Mouse (Mus musculus): Measurements from ENCODE around the gene Cpeb4.

Cpeb4 gene

GRCm38 (mm10) chr11:31896905-31897304, 24.9 kb downstream of the Cpeb4 start:
- no peak for DNase-seq (ENCODE audit: low spot score)

- no peak for DNase-seq (ENCODE audit: low spot score)
These were observed 27.2 kb downstream of the Cpeb4 start for GRCm38 (mm10) chr11:31899166-31899565.

- DNase-seq (ENCODE audit: low spot score), result no peak
These were observed 28.7 kb downstream of the Cpeb4 start for GRCm38 (mm10) chr11:31900736-31901135.

GRCm38 (mm10) chr11:31902251-31903001, 30.4 kb downstream of the Cpeb4 start:
- no peak for DNase-seq (ENCODE audit: low spot score)

GRCm38 (mm10) chr11:31906499-31906898, 34.5 kb downstream of the Cpeb4 start:
- DNase-seq (ENCODE audit: low spot score), result no peak

GRCm38 (mm10) chr11:31907650-31908049, 35.6 kb downstream of the Cpeb4 start:
- DNase-seq (ENCODE audit: low spot score), result no peak

- no peak for DNase-seq (ENCODE audit: low spot score)
These were observed 40.9 kb downstream of the Cpeb4 start for GRCm38 (mm10) chr11:31912958-31913357.

GRCm38 (mm10) chr11:31917769-31918168, 45.8 kb downstream of the Cpeb4 start:
- DNase-seq (ENCODE audit: low spot score), result no peak

GRCm38 (mm10) chr11:31930051-31930450, 58.0 kb downstream of the Cpeb4 start:
- DNase-seq (ENCODE audit: low spot score), result no peak

GRCm38 (mm10) chr11:31935652-31936051, 63.6 kb downstream of the Cpeb4 start:
- no peak for DNase-seq (ENCODE audit: low spot score)

GRCm38 (mm10) chr11:31936910-31937525, 65.0 kb downstream of the Cpeb4 start:
- no peak for DNase-seq (ENCODE audit: low spot score)

GRCm38 (mm10) chr11:31940898-31941639, 69.1 kb downstream of the Cpeb4 start:
- no peak for DNase-seq (ENCODE audit: low spot score)

- DNase-seq (ENCODE audit: low spot score), result no peak
These were observed 69.9 kb downstream of the Cpeb4 start for GRCm38 (mm10) chr11:31941640-31942638.

- DNase-seq (ENCODE audit: low spot score), result no peak
These were observed 73.5 kb downstream of the Cpeb4 start for GRCm38 (mm10) chr11:31945471-31945870.

GRCm38 (mm10) chr11:31948462-31949330, 76.7 kb downstream of the Cpeb4 start:
- no peak for DNase-seq (ENCODE audit: low spot score)

GRCm38 (mm10) chr11:31949331-31949785, 77.3 kb downstream of the Cpeb4 start:
- peak; percentile 76 for DNase-seq (ENCODE audit: low spot score)

- no peak for DNase-seq (ENCODE audit: low spot score)
These were observed 88.1 kb downstream of the Cpeb4 start for GRCm38 (mm10) chr11:31960071-31960470.

- DNase-seq (ENCODE audit: low spot score), result no peak
These were observed 92.0 kb downstream of the Cpeb4 start for GRCm38 (mm10) chr11:31963993-31964392.

- DNase-seq (ENCODE audit: low spot score), result no peak
These were observed 93.5 kb downstream of the Cpeb4 start, which contains the start of gene 4930524B15Rik for GRCm38 (mm10) chr11:31965256-31966134. Gene 4930524B15Rik (plus strand): TSS chr11:31965592.

Measured in urinary bladder, postnatal 14 days (tissue).